8 mouse cellular contexts compared by ENCODE assay signal in the genomic region with DNA sequence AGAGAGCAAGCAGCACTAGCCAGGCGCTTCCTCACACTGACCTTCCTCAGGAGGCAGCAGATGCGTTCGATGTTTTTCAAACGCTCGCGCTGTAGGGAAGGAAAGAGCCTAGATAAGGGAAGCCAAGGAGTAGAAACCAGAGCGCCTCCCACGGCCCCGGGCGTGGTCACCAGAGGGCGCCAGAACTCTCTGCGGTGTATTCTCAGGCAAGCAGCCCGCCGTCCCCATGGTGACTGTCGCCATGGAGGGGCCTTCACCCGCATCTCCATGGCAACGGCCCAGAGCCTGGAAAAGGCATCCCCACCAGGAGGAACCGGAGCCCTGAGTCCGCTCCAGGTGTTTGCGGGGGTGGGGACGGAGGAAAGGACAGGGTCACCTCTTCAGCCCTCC. TPM values are rescaled to one million over a fixed set of nuclear protein-coding genes. Genes with fewer than 3 reads are reported as not detected.
DNase-seq lines count a peak whose midpoint lies in the region; ATAC-seq and TF ChIP-seq lines count a peak whose summit lies in the region.

No protein-coding gene starts in this region.

- H3K27me3 ChIP-seq in forebrain, embryonic 12.5 days: no peaks in the 10 kb centered on the region
- H3K27me3 ChIP-seq in heart, postnatal 0 days (ENCODE audit: control insufficient read depth, insufficient read depth, low read length): no peaks in the 10 kb centered on the region
- H3K27me3 ChIP-seq in liver, embryonic 16.5 days (ENCODE audit: control insufficient read depth, insufficient read depth, low read depth, low read length): peaks cover 14% of the 10 kb centered on the region
- no peaks in the 10 kb centered on the region for H3K27me3 ChIP-seq in neural tube, embryonic 13.5 days
- H3K27me3 ChIP-seq in testis, adult 2 months (ENCODE audit: control insufficient read depth, insufficient read depth, low read length): no peaks in the 10 kb centered on the region

- peaks cover 44% of the 10 kb centered on the region for H3K36me3 ChIP-seq in forebrain, embryonic 12.5 days (replicated peaks)
- peaks cover 24% of the 10 kb centered on the region for H3K36me3 ChIP-seq in heart, postnatal 0 days (replicated peaks; ENCODE audit: control insufficient read depth, insufficient read depth, low read length)
- H3K36me3 ChIP-seq in liver, embryonic 16.5 days (ENCODE audit: control insufficient read depth, insufficient read depth): no peaks in the 10 kb centered on the region; the same call in 1 of the 2 replicates
- H3K36me3 ChIP-seq in neural tube, embryonic 13.5 days: peaks cover 44% of the 10 kb centered on the region
- no peaks in the 10 kb centered on the region for H3K36me3 ChIP-seq in testis, adult 2 months (ENCODE audit: control insufficient read depth, insufficient read depth, low read length)

- TF ChIP-seq EP300 in heart, postnatal 0 days (IDR thresholded peaks at IDR 0.05; ENCODE audit: low read depth): no peak

- peak overlapping the region; percentile 79 for H3K4me3 ChIP-seq in forebrain, embryonic 12.5 days (replicated peaks)
- no peak overlapping the region for H3K4me3 ChIP-seq in heart, postnatal 0 days (ENCODE audit: low read depth, low read length)
- H3K4me3 ChIP-seq in liver, embryonic 16.5 days (ENCODE audit: low read depth, low read length): no peak overlapping the region
- peak overlapping the region; percentile 61 for H3K4me3 ChIP-seq in neural tube, embryonic 13.5 days
- peak overlapping the region; percentile 82 for H3K4me3 ChIP-seq in testis, adult 2 months (ENCODE audit: control insufficient read depth, low read depth, low read length)

- peak overlapping the region; percentile 91 for H3K27ac ChIP-seq in forebrain, embryonic 12.5 days
- H3K27ac ChIP-seq in heart, postnatal 0 days (ENCODE audit: low read depth): no peak overlapping the region
- no peak overlapping the region for H3K27ac ChIP-seq in liver, embryonic 16.5 days (ENCODE audit: low read length)
- peak overlapping the region; percentile 92 for H3K27ac ChIP-seq in neural tube, embryonic 13.5 days (replicated peaks)
- H3K27ac ChIP-seq in testis, adult 2 months (ENCODE audit: control insufficient read depth, insufficient read depth, low read depth, low read length): no peak overlapping the region

- peaks cover 67% of the 10 kb centered on the region for H3K4me1 ChIP-seq in forebrain, embryonic 12.5 days
- peaks cover 13% of the 10 kb centered on the region for H3K4me1 ChIP-seq in heart, postnatal 0 days (ENCODE audit: control insufficient read depth, insufficient read depth)
- H3K4me1 ChIP-seq in liver, embryonic 16.5 days (ENCODE audit: control insufficient read depth, low read depth, low read length): peaks cover 26% of the 10 kb centered on the region
- peaks cover 68% of the 10 kb centered on the region for H3K4me1 ChIP-seq in neural tube, embryonic 13.5 days (replicated peaks)
- H3K4me1 ChIP-seq in testis, adult 2 months (ENCODE audit: control insufficient read depth, insufficient read depth, low read length): peaks cover 24% of the 10 kb centered on the region

- H3K9ac ChIP-seq in forebrain, embryonic 12.5 days: peak overlapping the region; percentile 48; the same call in 1 of the 2 replicates
- no peak overlapping the region for H3K9ac ChIP-seq in heart, postnatal 0 days (replicated peaks; ENCODE audit: low read depth, low read length)
- no peak overlapping the region for H3K9ac ChIP-seq in liver, embryonic 16.5 days (ENCODE audit: low read depth, low read length)
- peak overlapping the region; percentile 92 for H3K9ac ChIP-seq in neural tube, embryonic 13.5 days

- TF ChIP-seq CTCF in heart, postnatal 0 days (IDR thresholded peaks at IDR 0.05; ENCODE audit: low read depth): peak; percentile 84
- peak; percentile 66; the same call in 1 of the 2 replicates for TF ChIP-seq CTCF in testis, adult 2 months (IDR thresholded peaks at IDR 0.05; ENCODE audit: control insufficient read depth, insufficient read depth, insufficient replicate concordance, low read depth, low read length)

- TF ChIP-seq POLR2A in testis, adult 2 months (IDR thresholded peaks at IDR 0.05; ENCODE audit: control insufficient read depth, low read depth, low read length): no peak

- no peaks in the 10 kb centered on the region for H3K9me3 ChIP-seq in forebrain, embryonic 12.5 days
- H3K9me3 ChIP-seq in heart, postnatal 0 days (replicated peaks; ENCODE audit: control insufficient read depth, low read length): no peaks in the 10 kb centered on the region
- H3K9me3 ChIP-seq in liver, embryonic 16.5 days (replicated peaks; ENCODE audit: control insufficient read depth, low read length): no peaks in the 10 kb centered on the region
- H3K9me3 ChIP-seq in neural tube, embryonic 13.5 days: no peaks in the 10 kb centered on the region

- under 1% methylated on average over 21 of the region's 21 CpGs for WGBS in forebrain, embryonic 12.5 days
- under 1% methylated on average over 20 of the region's 21 CpGs for WGBS in heart, postnatal 0 days
- 0% methylated on average over 21 of the region's 21 CpGs for WGBS in liver, embryonic 16.5 days (ENCODE audit: insufficient replicate concordance)
- WGBS in neural tube, embryonic 13.5 days: 2% methylated on average over 21 of the region's 21 CpGs

- peak; percentile 90 for DNase-seq in c-Kit-positive CD71-positive TER-119-negative erythroid progenitor cells, embryonic 14.5 days (ENCODE audit: low read depth)
- DNase-seq in heart, postnatal 0 days (ENCODE audit: low spot score): peak; percentile 85
- peak; percentile 98 to 99 for DNase-seq in kidney, postnatal 4 days

- peak overlapping the region; percentile 96 for H3K4me2 ChIP-seq in forebrain, embryonic 12.5 days
- H3K4me2 ChIP-seq in heart, postnatal 0 days (ENCODE audit: low read depth, low read length): no peak overlapping the region
- no peak overlapping the region for H3K4me2 ChIP-seq in liver, embryonic 16.5 days (ENCODE audit: low read depth, low read length)
- H3K4me2 ChIP-seq in neural tube, embryonic 13.5 days: peak overlapping the region; percentile 60

- peak; percentile 73 for ATAC-seq in CD4-positive, CD25-positive, alpha-beta regulatory T cell, adult 4 months
- peak; percentile 74 for ATAC-seq in forebrain, embryonic 12.5 days (ENCODE audit: low FRiP score)
- peak; percentile 54 for ATAC-seq in heart, postnatal 0 days (ENCODE audit: insufficient read depth, low read depth)
- ATAC-seq in liver, embryonic 16.5 days (ENCODE audit: low read depth): peak; percentile 61
- ATAC-seq in neural tube, embryonic 13.5 days (ENCODE audit: low read depth): peak; percentile 61

RNA-seq across cellular contexts. Expression of a gene that starts 4.1 kb away (rescaled TPM):
- under 1 TPM in 1 of 2 experiments, not detected in 1; 0.55 TPM for polyA plus RNA-seq in CD4-positive, CD25-positive, alpha-beta regulatory T cell, adult 4 months (2017; shearing (Covaris generic))
- polyA plus RNA-seq in forebrain, embryonic 12.5 days (2016; fragmentation: Nextera tagmentation; extraction: Ambion mirVana): 168 and 180 TPM in 2 replicates
- 5.6 TPM in 1 of 2 replicates, not detected in the other for total RNA-seq in heart, postnatal 0 days (2014; rRNA removed; ENCODE audit: low replicate concordance)
- polyA plus RNA-seq in heart, postnatal 0 days (2015; fragmentation: Nextera tagmentation; extraction: Ambion mirVana): 1.1 and 1.2 TPM in 2 replicates
- polyA plus RNA-seq in liver, embryonic 16.5 days (2015; fragmentation: Nextera tagmentation; extraction: Ambion mirVana): 0.40 and 0.46 TPM in 2 replicates
- 267 and 318 TPM in 2 replicates for polyA plus RNA-seq in neural tube, embryonic 13.5 days (2015; fragmentation: Nextera tagmentation; extraction: Ambion mirVana)
- 42.8 and 43.5 TPM in 2 replicates for polyA plus RNA-seq in testis, adult 2 months (2012; rRNA removed)

RNA-seq across cellular contexts. Expression of a gene that starts 5.9 kb away (rescaled TPM):
- 10 to 100 TPM; 58.1 to 67.8 TPM for polyA plus RNA-seq in CD4-positive, CD25-positive, alpha-beta regulatory T cell, adult 4 months (2017; shearing (Covaris generic))
- 54.4 and 56.4 TPM in 2 replicates for polyA plus RNA-seq in forebrain, embryonic 12.5 days (2016; fragmentation: Nextera tagmentation; extraction: Ambion mirVana)
- 160 and 168 TPM in 2 replicates for total RNA-seq in heart, postnatal 0 days (2014; rRNA removed; ENCODE audit: low replicate concordance)
- 109 and 120 TPM in 2 replicates for polyA plus RNA-seq in heart, postnatal 0 days (2015; fragmentation: Nextera tagmentation; extraction: Ambion mirVana)
- 51.2 and 53.1 TPM in 2 replicates for polyA plus RNA-seq in liver, embryonic 16.5 days (2015; fragmentation: Nextera tagmentation; extraction: Ambion mirVana)
- 51.3 and 67.5 TPM in 2 replicates for polyA plus RNA-seq in neural tube, embryonic 13.5 days (2015; fragmentation: Nextera tagmentation; extraction: Ambion mirVana)
- 134 and 144 TPM in 2 replicates for polyA plus RNA-seq in testis, adult 2 months (2012; rRNA removed)

RNA-seq across cellular contexts. Expression of a gene that starts 8.9 kb away (rescaled TPM):
- not detected for polyA plus RNA-seq in CD4-positive, CD25-positive, alpha-beta regulatory T cell, adult 4 months (2017; shearing (Covaris generic))
- polyA plus RNA-seq in forebrain, embryonic 12.5 days (2016; fragmentation: Nextera tagmentation; extraction: Ambion mirVana): 1.7 and 2.0 TPM in 2 replicates
- total RNA-seq in heart, postnatal 0 days (2014; rRNA removed; ENCODE audit: low replicate concordance): 2.6 and 4.3 TPM in 2 replicates
- 3.0 and 3.3 TPM in 2 replicates for polyA plus RNA-seq in heart, postnatal 0 days (2015; fragmentation: Nextera tagmentation; extraction: Ambion mirVana)
- 0.33 and 0.52 TPM in 2 replicates for polyA plus RNA-seq in liver, embryonic 16.5 days (2015; fragmentation: Nextera tagmentation; extraction: Ambion mirVana)
- polyA plus RNA-seq in neural tube, embryonic 13.5 days (2015; fragmentation: Nextera tagmentation; extraction: Ambion mirVana): 8.4 and 10.1 TPM in 2 replicates
- 22.5 and 22.6 TPM in 2 replicates for polyA plus RNA-seq in testis, adult 2 months (2012; rRNA removed)

RNA-seq across cellular contexts. Expression of a gene that starts 12.6 kb away (rescaled TPM):
- polyA plus RNA-seq in CD4-positive, CD25-positive, alpha-beta regulatory T cell, adult 4 months (2017; shearing (Covaris generic)): 100 to 1,000 TPM in 1 of 2 experiments, 10 to 100 TPM in 1; 91.1 to 113 TPM
- 232 and 237 TPM in 2 replicates for polyA plus RNA-seq in forebrain, embryonic 12.5 days (2016; fragmentation: Nextera tagmentation; extraction: Ambion mirVana)
- total RNA-seq in heart, postnatal 0 days (2014; rRNA removed; ENCODE audit: low replicate concordance): 384 and 424 TPM in 2 replicates
- 230 and 231 TPM in 2 replicates for polyA plus RNA-seq in heart, postnatal 0 days (2015; fragmentation: Nextera tagmentation; extraction: Ambion mirVana)
- 79.2 and 88.7 TPM in 2 replicates for polyA plus RNA-seq in liver, embryonic 16.5 days (2015; fragmentation: Nextera tagmentation; extraction: Ambion mirVana)
- polyA plus RNA-seq in neural tube, embryonic 13.5 days (2015; fragmentation: Nextera tagmentation; extraction: Ambion mirVana): 211 and 234 TPM in 2 replicates
- 113 and 124 TPM in 2 replicates for polyA plus RNA-seq in testis, adult 2 months (2012; rRNA removed)

RNA-seq across cellular contexts. Expression of a gene that starts 24.1 kb away (rescaled TPM):
- 1 to 10 TPM; 4.3 to 5.0 TPM for polyA plus RNA-seq in CD4-positive, CD25-positive, alpha-beta regulatory T cell, adult 4 months (2017; shearing (Covaris generic))
- 45.8 and 46.0 TPM in 2 replicates for polyA plus RNA-seq in forebrain, embryonic 12.5 days (2016; fragmentation: Nextera tagmentation; extraction: Ambion mirVana)
- total RNA-seq in heart, postnatal 0 days (2014; rRNA removed; ENCODE audit: low replicate concordance): 44.5 and 70.8 TPM in 2 replicates
- 17.5 and 19.0 TPM in 2 replicates for polyA plus RNA-seq in heart, postnatal 0 days (2015; fragmentation: Nextera tagmentation; extraction: Ambion mirVana)
- polyA plus RNA-seq in liver, embryonic 16.5 days (2015; fragmentation: Nextera tagmentation; extraction: Ambion mirVana): 1.5 and 1.9 TPM in 2 replicates
- polyA plus RNA-seq in neural tube, embryonic 13.5 days (2015; fragmentation: Nextera tagmentation; extraction: Ambion mirVana): 73.7 and 80.2 TPM in 2 replicates
- polyA plus RNA-seq in testis, adult 2 months (2012; rRNA removed): 92.7 and 92.9 TPM in 2 replicates

Comparison
In these comparisons a context has a peak if more than half of its experiments do, and no peak if none do; other contexts are left out.
1. H3K27ac ChIP-seq: peak in forebrain, embryonic 12.5 days (single experiment) and neural tube, embryonic 13.5 days (single experiment); none in heart, postnatal 0 days (single experiment), liver, embryonic 16.5 days (single experiment) and testis, adult 2 months (single experiment).
2. H3K4me2 ChIP-seq: peak in forebrain, embryonic 12.5 days (single experiment) and neural tube, embryonic 13.5 days (single experiment); none in heart, postnatal 0 days (single experiment) and liver, embryonic 16.5 days (single experiment).
3. H3K4me3 ChIP-seq: peak in forebrain, embryonic 12.5 days (single experiment), neural tube, embryonic 13.5 days (single experiment) and testis, adult 2 months (single experiment); none in heart, postnatal 0 days (single experiment) and liver, embryonic 16.5 days (single experiment).
4. H3K9ac ChIP-seq: peak in forebrain, embryonic 12.5 days (single experiment) and neural tube, embryonic 13.5 days (single experiment); none in heart, postnatal 0 days (single experiment) and liver, embryonic 16.5 days (single experiment).
5. RNA of a gene that starts 4.1 kb away (polyA plus RNA-seq): 267 to 318 TPM in neural tube, embryonic 13.5 days, 168 to 180 TPM in forebrain, embryonic 12.5 days and 42.8 to 43.5 TPM in testis, adult 2 months; 1.1 to 1.2 TPM in heart, postnatal 0 days, 0.55 TPM in CD4-positive, CD25-positive, alpha-beta regulatory T cell, adult 4 months and 0.40 to 0.46 TPM in liver, embryonic 16.5 days; every median in the first group is over 10 times any median in the second.
6. Peak in every context shown above with its lines, with median percentiles within 50 percentile points of each other: ATAC-seq and DNase-seq.